Mouse (Mus musculus) frontal cortex, postnatal 25 days (tissue): ENCODE data around the gene Il12b.
A peak's percentile ranks its signal among the peaks of the same experiment; 100 is the strongest.

ENCODE experiments used
- DNase-seq, 2 experiments: peaks; one replicate each; pipeline ENCODE4 v3.0.0; 2022; ENCODE audit warnings: low spot score in 2 of 2

The Il12b gene

DNA sequence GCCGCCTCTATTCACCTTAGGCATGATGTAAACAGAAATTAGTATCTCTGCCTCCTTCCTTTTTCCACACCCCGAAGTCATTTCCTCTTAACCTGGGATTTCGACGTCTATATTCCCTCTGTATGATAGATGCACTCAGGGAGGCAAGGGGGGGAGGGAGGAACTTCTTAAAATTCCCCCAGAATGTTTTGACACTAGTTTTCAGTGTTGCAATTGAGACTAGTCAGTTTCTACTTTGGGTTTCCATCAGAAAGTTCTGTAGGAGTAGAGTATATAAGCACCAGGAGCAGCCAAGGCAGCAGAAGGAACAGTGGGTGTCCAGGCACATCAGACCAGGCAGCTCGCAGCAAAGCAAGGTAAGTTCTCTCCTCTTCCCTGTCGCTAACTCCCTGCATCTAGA is at the start of gene Il12b:
Il12b (plus strand) TSS at position 301 of the 400 bp plus-strand sequence.
- no peak for DNase-seq

DNA sequence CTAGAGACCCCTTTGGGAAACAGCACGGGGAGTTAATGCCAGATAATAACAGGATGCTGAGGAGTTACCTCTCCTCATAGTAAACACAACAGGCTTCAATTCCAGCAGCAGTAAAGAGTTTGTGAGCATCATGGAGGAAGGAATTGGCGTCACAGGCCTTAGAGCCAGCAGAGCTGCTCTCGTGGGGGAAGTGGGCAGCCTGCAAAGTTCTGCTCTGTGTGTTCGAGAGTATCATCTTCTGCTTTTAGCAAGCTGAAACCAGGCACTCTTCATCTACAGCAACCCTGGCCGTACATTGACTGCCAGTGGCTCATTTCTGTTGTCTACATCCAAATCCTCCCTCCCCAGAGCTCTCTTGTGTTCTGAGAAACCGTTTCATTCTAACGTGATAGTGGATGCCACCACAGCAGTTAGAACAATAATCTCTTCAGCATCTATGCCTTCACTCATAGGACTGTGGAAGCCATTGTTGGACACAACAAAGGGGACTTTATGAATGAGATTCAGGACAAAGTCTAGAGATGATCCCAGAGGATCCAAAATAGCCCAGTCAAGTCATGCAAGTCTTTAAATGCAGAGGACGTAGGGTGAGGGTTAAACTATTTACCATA is 44.9 kb upstream of the Il12b start:
- DNase-seq, result no peak

DNA sequence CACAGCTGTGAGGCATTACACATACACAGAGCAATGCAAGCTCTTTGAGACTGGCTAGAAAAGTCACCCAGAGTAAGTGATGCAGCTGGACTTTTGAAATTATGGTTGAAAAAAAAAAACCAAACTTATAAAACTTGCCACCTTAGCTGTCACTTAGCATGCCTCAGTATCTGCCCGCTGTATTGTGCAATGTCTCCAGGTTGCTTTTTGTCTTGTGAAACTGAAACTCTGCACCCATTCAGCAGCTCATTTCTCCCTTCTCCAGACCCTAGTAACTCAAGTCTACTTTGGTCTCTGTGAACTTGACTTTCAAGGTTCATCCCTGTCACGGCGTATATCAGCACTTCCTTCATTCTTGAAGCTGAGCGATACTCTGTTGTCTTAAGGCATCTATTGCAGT is 43.7 kb upstream of the Il12b start:
- no peak for DNase-seq

DNA sequence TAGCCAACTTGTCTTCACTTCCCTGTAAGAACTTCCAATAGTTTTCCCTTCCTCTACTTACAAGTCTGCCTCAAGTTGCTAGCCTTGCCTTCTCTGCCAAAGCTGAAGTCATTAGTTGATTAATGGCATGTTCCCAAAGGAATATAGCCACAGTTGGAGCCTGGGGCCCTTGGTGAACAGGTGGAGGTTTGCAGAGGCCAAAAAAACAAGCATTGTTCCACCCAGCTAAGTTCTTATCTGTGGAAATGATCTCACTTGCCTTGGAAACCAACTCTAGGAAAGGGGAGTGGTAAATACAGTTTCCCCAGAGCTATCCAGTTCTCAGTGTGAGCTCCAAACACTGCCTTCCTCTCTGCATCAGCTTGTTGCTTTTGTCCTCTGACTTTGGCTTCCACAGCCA is 35.3 kb upstream of the Il12b start:
- DNase-seq, result no peak

DNA sequence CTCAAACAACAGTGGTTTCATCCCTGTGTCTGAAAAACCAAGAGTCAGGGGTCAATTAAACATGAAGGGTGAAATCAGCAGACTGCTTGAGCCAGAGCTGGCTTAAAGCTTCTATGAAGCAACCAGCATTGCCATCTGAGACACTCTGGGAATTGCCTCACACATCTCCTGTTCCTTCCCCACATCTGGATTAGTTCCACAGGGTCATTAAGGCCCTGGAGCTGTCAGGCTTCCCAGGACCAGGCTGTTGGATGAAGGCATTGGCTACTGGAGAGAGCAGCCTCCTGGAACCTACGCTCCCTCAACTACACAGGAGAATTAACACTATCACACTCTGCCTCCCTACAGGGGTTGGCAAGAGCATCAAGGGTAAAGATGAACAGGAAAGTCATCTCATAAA is 32.2 kb upstream of the Il12b start:
- no peak for DNase-seq

DNA sequence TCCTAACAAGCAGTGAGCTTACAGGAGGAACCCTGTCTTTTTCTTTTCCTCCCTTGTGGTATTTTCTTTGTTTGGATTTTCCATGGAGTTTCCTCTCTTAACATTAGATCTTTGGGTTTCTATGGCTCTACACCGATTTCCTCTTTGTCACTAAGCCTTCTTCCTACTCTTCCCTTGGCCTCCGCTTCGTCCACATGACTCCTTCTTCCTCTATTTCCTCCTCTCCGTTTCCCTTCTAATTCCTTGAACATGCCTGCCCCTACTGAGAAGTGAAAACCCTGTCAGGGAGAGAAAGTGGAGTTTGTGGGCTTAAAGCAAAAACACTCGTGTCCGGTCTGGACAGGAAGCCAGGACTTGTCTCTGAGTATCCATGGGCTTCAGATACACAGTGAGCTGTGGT is 27.0 kb upstream of the Il12b start:
- no peak for DNase-seq

DNA sequence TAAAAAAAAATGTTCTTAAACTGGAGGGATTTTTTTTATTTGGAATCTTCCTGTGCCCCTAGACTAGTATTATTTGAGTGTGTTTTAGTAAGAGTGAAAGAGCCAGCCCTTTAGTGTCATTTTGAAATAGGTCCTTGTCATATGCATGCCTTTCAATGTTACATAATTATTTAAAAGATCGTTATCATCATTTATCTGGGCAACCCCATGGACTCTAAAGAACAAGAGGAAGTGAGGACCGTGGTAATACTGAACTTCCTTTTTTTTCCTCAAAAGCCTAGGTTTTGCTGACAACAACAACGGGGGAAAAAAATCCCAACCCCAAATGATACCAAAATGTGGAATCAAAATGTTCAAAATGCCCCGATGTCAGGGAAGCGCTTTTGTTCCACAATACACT is 22.0 kb upstream of the Il12b start:
- DNase-seq, result no peak

DNA sequence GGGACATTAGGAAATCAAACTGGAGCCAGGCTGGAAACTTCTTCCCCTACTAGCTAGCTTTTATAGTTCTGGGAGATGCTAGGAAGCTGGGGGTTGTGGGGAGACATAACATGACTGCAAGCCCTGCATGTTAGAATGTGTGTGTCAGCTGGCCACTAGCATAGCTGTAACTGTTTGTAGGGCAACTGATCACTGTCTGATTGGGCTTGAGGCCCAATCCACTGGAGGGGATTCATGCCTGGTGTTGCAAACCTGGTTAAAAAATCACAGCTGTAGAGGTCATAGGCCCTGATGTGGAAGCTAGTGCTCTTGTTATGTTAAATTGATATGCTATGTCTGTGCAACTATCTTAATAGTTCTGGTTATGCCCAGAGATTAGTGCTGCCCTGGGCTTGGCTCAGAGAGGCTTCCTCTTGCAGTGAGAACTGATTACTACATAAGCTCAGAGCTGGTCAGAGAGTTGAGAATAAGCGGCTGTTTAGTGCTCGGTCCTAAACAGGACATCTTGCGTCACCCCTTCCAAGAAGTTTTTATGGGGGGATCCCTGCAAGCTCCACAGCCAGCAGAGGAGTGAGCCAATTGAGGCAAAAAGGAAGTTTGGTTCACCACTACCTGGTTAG is 19.3 kb upstream of the Il12b start:
- no peak for DNase-seq

DNA sequence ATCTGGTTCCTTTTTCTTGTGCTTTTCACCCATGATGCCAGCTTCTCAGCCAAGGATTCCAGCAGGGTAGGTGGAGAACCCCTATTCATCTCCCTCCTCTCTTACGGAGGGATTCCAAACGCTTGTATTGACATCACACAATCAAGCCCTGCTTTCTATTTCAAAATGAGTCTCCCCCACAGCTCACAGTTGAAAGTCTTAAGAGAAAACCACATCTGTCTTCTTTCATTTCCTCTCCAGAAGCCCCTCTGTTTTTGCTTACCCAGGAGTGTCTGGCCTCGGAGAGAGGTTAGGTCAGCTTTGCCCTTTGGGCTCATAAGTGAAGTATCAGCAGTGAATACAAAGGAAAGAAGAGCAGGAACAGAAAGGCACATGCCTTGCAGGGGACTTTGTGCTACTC is 17.7 kb upstream of the Il12b start:
- no peak for DNase-seq

DNA sequence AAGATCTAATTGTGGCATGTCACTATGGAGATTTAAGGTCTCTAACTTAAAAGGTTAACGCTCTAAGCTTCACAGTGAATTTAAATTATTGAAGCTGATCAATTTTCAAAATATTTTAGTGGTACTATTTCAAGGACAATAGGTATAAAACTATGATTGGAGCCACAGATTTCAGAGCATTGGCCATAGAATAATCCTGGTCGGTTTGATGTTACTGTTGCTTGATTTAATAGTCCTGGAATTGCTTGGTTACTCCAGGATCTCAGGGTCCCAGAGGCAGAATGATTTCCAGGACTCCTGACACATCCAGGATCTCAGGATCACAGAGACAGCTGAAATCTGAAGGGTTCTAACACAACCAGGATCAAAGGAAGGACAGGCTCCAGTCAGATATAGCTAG is 12.8 kb upstream of the Il12b start:
- no peak for DNase-seq

DNA sequence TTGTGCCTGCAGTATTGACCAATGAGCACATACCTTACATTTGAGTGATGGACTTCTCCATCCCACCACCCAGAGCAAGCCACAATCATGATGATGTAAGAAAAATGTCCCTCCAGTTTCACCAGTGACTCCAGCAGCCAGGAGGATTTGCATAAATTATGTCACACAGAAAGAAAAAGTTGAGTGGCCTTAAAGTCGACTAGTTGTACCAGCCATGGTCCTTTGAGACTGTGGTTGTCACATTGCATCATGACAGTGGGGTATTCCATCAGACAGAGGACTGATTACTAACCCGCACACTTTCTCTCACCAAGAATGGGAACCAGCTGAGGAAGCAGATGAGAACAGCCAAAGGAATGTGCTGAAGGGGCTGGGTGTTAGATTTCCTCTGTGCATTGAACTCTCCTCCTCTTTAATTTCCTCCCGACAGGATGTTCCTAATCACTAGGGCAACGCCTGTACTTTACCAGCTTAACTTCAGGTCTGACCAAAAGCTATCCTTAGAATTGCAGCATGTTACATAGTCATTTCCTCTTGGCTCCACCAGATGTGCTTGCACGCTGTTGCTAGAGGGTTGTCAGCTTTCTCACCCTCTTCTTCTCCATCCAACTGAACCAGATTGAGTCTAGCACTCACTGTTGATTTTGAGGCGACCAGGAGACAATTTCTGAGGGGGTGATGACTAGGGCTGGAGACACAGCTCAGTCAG is 9.7 kb upstream of the Il12b start:
- no peak for DNase-seq

DNA sequence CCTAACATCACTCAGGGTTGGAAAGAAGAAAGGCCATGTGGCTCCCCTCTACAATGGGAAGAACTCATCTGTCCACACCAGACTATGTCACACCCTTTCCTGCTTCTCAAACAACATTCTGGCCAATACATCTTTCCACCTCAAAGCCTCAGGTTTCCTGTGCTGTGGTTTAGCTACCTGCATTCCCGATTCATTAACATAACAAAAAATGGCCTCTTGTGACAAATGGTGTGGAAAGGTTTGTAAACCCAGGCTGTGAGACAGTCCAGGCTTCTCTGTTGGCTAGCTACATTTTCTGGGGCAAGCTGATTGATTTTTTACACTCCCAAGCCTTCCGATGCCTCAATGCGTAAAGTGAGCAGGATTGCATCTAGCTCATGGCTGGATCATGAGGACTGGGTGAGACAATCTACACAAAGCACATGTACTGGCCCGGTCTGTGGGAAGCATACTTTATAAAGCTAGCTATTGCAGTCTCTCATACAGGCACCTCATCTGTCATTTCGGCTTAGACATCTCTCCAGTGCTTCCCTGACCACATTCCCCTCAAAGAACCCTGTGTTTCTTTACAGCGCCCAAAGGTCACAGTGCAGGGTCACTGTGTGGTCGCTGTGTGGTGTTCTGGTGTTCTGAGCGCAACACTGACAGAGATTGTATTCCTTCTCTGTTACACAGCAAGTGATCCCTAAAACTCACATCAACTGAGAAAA is 6.6 kb upstream of the Il12b start:
- no peak for DNase-seq

DNA sequence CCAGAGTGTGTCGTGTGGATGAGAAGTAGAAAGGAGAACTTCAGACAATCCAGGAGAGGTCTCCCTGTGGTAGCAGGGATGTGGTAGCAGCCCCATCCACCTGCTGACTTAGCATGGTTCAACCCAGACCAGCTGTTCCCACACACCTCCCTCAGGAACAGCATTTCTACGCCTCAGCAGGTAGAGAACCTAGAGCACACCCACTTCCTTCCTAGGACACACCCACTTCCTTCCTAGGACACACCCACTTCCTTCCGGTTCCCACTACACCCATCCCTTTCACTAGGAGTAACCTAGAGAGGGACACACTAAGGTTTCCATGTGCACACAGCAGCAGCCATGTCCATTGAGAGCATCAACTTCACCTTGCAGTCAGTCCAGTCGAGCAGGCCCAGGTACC is 4.5 kb upstream of the Il12b start:
- DNase-seq, result no peak

DNA sequence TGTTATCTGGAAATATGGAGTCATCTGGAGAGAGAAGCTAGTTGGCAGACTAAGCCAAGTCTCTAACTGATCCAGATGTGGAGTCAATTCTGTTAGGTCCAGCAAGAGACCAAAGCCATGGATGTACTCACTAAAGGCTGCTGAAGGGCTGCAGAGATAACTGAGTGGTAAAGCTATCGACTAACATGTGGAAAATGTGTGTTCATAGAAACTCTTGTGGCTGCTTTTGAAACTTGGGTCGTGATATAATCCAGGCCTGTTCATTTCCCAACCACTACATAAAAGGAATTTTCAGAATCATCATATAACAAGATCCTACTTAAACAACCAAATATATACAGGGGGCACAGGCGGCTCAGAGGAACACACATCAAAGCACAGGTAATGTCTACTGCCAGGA is 2.3 kb upstream of the Il12b start:
- no peak for DNase-seq

DNA sequence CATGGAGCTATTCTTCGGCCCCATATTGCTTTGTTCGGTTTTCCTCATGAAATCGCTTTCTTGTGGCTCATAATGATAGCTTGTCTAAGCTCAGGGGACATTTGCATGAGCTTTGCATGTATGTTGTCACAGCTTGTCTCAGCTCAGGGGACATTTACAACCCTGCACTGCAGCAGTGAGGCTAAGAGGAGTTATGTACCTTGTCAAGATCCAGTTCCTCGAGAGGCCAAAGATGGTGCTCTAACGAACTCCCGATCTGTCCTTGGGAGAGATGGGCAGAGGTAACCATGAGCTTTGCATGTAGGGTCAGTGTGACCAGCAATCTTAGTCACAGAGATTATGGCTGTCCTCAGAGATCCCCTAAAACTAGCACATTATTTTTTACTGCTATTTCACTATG is 1.5 kb upstream of the Il12b start:
- DNase-seq, result no peak

DNA sequence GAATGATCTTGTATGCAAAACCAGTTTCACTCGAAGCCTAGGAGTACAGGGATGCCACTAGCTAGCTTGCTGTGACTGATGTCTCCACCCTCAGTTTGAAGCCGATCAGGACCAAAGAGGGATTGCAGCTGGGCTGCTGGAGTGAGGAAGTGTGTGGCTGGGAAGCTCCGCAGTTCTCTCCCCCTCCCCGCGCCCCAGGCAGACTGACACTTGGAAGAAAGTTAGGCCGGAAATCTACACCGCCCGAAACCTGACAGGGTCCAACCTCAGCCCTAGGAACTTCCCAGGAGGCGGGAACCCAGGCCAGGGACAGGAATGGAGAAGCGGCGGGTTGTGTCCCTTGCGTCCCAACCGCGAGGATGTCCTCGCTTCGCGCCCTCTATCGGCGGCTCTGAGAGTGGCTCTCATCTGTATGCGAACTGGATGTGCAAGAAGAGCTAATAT is 1.1 kb upstream of the Il12b start:
- DNase-seq, result peak; percentile 53 to 55

DNA sequence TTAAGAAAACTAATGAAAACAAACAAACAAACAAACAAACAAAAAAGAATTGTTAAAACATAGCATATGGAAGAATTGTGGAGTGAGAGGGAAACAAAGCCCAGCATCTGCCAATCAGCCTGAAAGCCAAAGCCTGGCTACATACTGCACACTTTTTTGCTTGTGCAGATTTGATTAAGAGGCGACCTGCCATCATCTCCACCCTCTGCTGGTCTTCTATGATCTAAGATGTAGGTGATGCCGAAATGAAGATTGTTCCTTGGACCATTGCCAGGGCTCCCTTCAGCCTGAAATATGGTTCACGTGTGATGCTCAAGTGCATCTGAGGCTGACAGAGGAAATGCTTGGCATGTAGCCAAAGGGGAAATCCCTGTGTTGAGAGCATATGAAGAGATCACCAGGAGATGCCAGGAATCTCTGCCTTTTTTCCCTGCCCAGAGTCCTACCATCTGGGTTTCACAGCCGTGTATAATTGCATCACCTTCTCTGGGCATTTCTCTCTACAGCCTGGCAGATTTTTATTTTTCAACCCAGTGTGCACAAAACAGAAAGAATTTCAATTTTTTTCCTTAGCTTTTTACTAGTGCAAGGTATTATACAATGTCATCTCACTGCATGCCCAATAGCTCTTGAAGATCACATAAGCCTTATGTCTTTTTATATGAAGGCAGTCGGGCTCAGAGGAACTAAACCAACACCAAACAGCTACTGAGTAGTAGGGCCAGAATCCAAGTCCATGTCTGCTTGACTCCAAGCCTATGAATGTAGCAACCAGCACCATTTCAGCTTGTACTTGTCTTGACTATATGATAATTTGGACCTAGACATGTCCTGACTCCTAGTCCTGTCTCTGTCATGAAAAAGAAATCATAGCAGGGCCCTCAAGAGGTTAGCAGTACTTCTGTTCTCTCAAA is 2.0 kb downstream of the Il12b start:
- no peak for DNase-seq

DNA sequence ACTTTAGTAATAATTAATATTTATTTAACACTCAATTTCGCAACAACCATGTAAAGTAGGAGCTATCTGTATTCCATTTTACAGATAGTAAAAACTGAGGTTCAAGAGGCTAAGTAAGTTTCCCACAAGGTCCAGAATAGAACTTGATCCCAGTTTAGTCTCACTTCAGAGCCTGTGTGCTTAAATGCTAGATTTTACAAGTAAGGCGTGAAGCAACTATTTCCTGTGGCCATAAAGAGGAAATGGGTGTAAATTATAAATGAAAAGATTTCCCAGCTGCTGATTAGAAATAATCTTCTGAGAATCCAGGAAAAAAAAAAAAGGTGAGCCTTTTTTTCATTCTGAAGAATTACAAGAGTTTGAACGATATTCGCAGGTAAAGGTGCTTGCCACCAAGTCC is 5.2 kb downstream of the Il12b start:
- no peak for DNase-seq

DNA sequence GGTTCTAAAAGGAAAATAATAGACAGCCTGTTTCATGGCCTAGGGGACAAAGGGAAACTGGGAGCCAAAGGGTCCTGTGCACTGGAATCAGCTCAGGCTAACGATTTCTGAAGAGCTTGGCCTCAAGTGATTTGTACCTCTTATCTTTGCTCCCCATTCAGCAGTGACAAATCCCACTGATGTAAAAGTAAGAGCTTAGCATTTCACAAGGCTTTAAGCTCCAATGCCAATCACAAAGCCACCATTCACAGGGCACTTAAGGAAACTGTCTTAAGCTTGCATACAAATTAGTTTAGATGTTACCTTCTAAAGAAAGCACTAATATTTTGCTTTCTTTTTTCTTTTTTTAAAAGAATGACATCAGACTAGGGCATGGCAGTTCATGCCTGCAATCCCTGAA is 6.1 kb downstream of the Il12b start:
- no peak for DNase-seq

DNA sequence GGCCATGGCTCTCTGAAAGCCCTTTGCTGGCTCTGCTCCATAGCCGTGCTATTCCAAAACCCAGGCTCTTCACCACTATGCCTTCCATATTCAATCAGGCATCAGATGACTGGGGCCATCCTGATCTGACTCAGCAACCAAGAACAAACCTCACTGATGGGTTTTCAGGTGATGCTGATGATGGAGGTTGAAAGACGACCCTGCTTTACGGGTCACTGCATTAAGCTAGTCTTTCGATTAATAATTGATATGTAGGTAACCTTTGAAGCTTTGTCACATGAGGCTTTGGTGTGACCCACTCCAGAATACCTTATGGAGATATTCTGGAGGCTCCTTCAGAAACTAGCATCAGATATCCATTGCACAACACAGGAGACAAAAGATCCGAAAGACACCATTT is 6.6 kb downstream of the Il12b start:
- DNase-seq, result no peak

DNA sequence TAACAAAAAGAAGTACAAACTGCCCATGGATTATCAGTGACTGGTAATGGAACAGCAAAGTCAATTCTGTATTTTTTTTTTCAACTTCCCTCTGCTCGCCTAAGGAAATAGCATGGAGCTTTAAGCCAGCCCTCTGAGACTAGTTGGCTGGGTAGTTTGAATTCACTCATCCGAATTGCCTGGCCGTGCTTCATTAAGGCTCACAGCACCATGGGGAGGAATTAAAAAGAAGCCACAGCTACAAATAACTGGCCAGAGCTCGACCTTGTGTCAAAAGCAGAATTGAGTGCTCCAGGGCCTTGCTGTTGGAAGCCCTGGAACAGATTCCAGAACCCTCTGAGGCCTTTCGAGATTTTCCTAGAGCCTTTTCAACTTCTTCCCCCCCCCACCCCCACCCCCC is 8.8 kb downstream of the Il12b start:
- no peak for DNase-seq

DNA sequence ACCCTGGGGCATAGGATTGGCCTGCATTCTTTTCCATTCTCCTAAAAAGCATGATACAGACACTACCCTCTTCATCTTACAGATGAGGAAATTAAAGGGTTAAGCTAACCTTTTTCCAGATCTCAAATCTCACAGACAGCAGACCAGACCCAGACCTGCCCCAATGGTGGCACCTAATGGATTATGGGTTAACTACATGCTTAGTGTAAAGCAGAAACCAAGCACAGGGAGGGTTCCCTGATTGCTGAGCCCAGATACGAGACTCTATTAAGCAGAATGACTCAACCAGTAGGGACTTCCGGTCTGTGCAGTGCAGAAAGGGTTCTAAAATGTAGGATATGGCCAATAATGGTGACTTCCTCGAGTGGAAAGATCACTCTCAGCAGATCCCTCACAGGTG is 10.6 kb downstream of the Il12b start:
- no peak for DNase-seq
